Mouse (Mus musculus) embryo, embryonic 11.5 days (tissue): Measurements from ENCODE around the gene Tmem41b.
"Not testable (repeated sequence)": the region's sequence is repeated elsewhere in the genome, so short reads cannot be mapped to it uniquely, and the experiment has no call there.

Experiments used
- DNase-seq: peaks from one replicate; pipeline ENCODE4 v3.0.0-alpha.2; 2012; ENCODE audit warnings: low read depth, low spot score

Tmem41b gene

DNA sequence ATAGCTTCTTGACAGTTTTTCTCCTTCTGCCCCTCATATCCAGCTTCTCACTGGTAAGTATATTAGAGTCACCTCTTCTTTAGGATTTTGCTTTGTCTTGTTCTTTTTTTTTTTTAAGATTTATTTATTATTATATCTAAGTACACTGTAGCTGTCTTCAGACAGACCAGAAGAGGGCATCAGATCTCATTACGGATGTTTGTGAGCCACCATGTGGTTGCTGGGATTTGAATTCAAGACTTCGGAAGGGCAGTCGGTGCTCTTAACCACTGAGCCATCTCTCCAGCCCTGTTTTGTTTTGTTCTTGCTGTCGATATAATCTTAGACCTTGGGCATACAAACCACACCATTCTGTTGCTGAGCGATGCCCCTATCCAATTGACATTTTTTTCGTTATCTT is at the start of gene Tmem41b:
Gene Tmem41b (minus strand): TSS at position 155 of the 400 bp plus-strand sequence.
- not testable (repeated sequence) for DNase-seq

- no peak for DNase-seq
These were observed 43.6 kb upstream of the Tmem41b start for GRCm38 (mm10) chr7:110030342-110030741.

DNA sequence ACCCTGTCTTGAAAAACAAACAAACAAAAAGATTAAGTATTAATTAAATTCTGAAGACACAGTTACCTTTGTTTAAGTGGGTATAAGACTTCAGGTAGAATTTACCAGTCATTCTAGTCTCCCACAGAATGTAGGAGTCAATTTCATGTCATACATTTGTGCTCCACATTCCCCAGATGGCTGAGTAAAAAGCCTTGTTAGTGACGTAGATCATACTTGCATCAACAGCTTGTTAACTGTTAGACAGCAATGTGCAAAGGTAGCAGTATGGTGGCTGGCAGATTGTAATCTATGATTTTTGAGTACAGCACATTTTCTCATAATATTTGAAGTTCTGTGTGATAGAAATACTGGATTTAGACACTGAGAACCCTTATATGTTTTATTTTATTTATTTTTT is 42.1 kb upstream of the Tmem41b start:
- no peak for DNase-seq

- DNase-seq, result no peak
These were observed 39.9 kb upstream of the Tmem41b start for GRCm38 (mm10) chr7:110026594-110026993.

GRCm38 (mm10) chr7:110023553-110023952 is 36.8 kb upstream of the Tmem41b start:
- no peak for DNase-seq

DNA sequence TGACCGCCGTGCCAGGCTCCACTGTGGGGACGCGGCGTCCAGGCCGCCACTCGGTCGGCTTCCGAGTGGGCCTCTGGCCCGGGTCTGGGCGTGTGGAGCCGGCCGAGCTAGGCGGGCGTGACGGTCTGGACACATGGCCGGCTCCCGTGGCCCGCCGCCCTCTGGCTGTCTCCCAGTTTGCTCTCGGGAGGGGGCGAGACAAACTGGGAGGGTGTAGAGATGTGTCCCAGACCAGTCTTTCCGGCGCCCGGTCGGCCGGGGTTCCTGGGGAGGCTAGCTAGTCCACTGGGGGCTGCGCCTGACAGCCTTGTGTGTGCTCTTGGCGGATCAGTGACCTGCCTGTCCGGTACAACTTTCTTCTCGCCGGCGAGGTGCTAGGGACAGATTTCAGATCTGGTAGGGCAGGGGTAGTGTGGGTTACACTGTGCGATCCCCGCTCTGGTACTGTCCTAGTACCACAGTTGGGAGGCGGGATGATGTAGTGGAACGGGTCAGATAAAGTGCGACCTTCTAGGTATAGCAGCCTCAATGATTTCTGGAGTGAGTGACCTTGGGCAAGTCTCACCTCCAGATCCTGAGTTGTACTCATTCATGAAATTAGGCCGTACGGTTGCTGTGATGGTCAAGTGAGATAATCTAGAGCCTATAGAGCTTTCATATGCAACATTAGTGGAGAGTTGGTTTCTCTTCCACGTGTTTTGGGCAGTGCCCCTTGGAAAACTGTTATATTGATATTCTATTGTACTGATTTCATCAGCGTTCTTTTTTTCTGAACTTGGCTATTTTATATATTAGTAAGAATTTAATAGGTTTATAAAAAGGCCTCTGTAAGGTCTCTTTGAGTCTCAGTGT is 32.1 kb upstream of the Tmem41b start:
- peak; percentile 5 for DNase-seq

GRCm38 (mm10) chr7:110018117-110018630 is 31.4 kb upstream of the Tmem41b start, which contains the start of gene Ipo7:
TSS of gene Ipo7 (plus strand) at chr7:110018274.
- DNase-seq, result peak; percentile 84

GRCm38 (mm10) chr7:110014272-110014671 is 27.5 kb upstream of the Tmem41b start:
- DNase-seq, result no peak

GRCm38 (mm10) chr7:110011417-110011816 is 24.7 kb upstream of the Tmem41b start:
- no peak for DNase-seq

GRCm38 (mm10) chr7:110009084-110009483 is 22.4 kb upstream of the Tmem41b start:
- no peak for DNase-seq

DNA sequence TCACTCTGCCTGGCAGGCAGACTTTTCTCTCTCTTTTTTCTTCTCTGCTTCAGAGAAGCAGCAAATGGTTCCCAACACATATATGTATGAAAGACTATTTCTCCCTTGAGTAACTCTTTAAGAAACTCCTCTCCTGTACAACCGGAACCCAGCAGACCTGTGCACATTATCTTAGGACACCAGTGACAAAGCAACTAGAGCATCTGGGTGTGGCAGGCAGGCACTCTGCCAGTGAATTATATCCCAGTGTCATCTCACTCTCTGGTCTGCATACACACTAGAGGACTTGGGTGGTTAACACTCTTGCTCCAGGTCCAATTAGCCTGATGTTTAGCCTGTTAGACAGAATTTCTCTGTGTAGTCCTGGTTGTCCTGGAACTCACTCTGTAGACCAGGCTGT is 21.8 kb upstream of the Tmem41b start:
- DNase-seq, result no peak

GRCm38 (mm10) chr7:110006471-110007195 is 19.9 kb upstream of the Tmem41b start:
- no peak for DNase-seq

- no peak for DNase-seq
These were observed 19.2 kb upstream of the Tmem41b start for GRCm38 (mm10) chr7:110005976-110006375.

DNA sequence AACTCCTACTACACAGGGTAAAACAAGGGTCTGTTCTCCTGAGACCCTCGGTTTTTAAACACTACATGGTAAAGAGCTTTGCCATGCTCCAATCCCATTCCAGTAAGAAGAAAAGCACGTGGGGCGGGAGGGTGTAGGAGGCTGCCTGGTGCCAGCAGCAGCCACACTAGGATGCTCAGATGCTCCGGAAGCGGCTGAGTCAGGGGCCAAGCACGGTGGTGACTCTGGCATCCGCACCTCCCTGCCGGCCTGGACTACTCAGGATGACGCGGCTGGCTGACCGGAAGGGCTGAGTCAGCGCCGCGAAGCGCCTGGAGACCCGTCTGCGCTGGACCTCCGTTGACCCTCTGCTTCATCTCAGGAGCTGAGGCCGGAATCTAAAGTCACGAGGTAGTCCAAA is 16.2 kb upstream of the Tmem41b start:
- peak; percentile 9 for DNase-seq

DNA sequence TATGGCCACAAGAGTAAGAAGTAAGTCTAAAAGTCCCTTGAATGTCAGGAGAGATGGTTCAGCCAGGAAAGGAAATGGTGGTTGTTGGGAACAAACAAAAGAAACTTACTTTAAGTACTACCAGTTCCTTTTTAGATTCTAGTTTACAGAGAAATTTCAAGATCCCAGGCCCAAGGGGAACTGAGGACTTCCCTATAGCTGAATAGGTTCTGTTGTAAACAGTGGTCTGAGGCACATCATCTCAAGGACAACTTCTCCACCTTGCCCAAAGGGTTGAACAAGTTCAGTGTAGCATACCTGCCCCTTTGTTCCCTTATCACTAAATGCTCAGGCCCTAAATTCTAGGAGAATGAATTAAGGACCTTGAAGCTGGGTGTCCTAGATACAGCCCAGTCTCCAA is 15.4 kb upstream of the Tmem41b start:
- DNase-seq, result no peak

GRCm38 (mm10) chr7:109998388-109998787 is 11.7 kb upstream of the Tmem41b start:
- DNase-seq, result no peak

GRCm38 (mm10) chr7:109993157-109993959 is 6.6 kb upstream of the Tmem41b start:
- no peak for DNase-seq

DNA sequence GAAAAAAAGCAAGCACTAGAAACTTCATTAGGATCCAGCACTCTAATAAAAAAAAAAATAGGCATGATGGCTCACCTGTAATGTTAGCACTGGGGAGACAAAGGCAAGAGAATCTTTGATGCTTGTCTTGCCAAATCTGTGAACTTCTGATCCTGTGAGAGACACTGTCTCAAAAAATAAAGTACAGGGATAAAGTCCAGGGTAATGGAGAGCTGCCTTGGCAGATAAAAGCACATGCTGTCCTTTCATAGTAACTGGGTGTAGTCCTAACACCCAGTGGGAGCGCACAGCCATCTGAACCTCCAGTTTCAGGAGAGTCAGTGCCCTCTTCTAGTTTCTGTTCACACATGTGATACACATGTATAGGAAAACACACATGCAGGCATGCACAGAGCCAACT is 4.6 kb upstream of the Tmem41b start:
- DNase-seq, result no peak

DNA sequence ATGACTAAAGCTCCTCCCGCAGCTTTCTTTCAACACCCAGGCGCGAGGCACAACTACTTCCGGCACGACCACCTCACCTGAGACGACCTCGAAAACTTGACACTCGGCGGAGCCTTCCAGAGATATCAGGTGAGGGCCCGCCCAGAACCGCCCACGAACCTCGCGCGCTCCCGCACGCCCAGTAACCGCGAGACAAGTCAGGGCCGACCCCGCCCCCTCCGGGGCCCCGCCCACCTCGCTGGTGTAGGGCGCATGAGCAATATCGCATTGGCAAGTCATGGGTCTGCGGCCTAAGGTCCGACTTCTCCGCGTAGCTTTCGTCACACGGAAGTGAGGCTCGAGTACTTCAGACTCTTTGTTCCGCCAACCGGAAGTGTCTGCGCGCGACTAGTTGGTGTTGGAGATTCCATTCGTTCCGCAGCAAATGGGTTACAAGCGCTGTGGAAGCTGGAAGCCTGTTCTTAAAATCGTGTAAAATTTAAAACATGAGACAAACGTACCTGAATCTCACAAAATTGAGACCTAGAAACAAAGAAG is 528 bp downstream of the Tmem41b start:
- DNase-seq, result peak; percentile 98

DNA sequence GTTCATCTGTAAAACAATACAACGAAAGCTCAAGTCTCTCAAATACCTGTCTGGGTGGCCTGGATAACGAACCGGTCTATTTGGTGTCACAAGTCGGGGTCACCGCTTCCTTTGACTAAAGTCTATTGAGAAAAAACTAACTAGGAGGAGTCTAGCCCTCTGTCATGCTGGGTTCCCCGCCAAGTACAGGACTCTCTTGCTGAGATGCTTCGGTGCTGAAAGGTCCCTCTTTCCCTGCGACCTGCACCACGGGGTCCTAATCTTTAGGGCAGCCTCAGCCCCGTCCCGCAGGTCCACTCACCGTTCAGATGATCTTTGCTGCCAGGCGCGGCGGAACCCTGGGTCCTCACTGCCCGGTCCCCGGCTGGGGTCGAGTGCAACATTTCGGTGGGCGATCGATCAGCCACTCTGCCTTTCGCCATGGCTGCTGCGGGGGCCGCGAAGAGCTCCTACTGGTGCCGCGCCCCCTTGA is 1.0 kb downstream of the Tmem41b start:
- no peak for DNase-seq

DNA sequence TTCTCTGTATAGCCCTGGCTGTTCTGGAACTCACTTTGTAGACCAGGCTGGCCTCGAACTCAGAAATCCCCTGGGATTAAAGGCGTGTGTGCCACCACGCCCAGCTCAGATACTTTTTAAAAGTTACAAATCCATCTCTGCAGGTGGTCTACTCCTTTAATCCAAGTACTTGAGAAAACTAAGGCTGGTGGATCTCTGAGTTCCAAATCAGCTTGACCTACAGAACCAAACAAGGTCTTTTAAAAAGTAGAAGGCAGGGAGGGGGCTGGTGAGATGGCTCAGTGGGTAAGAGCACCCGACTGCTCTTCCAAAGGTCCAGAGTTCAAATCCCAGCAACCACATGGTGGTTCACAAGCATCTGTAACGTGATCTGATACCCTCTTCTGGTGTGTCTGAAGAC is 2.1 kb downstream of the Tmem41b start:
- not testable (repeated sequence) for DNase-seq
